ENCODE assay signal across 13 mouse cellular contexts in genomic region chr10:126028574-126029440, GRCm38 (mm10).
A peak's percentile ranks its signal among the peaks of the same experiment; 100 is the strongest.
DNase-seq lines count a peak whose midpoint lies in the region; ATAC-seq and TF ChIP-seq lines count a peak whose summit lies in the region.
"Had no signal": no experiment of that assay in that cellular context is flagged by ENCODE, and none has a peak within 500 bp of the region (broad histone marks: within the 10 kb centered on the region; RNA-seq: fewer than 3 reads in every experiment).

No protein-coding gene starts in this region.

- H3K9me3 ChIP-seq in kidney, embryonic 14.5 days (ENCODE audit: control insufficient read depth, low read length), result no peaks in the 10 kb centered on the region
- no peaks in the 10 kb centered on the region for H3K9me3 ChIP-seq in limb, embryonic 10.5 days (replicated peaks)
- H3K9me3 ChIP-seq: midbrain, embryonic 10.5 days had no signal

- no peak overlapping the region for H3K4me2 ChIP-seq in kidney, embryonic 14.5 days (replicated peaks; ENCODE audit: low read depth, low read length)

- H3K9ac ChIP-seq in kidney, embryonic 14.5 days (ENCODE audit: low read depth, low read length), result no peak overlapping the region

- no peaks in the 10 kb centered on the region for H3K27me3 ChIP-seq in kidney, embryonic 14.5 days (ENCODE audit: control insufficient read depth, insufficient read depth, low read length)
- no peaks in the 10 kb centered on the region for H3K27me3 ChIP-seq in limb, embryonic 10.5 days (ENCODE audit: low read depth, poor library complexity, severe bottlenecking)

- WGBS in kidney, embryonic 14.5 days, result 14% methylated on average over 8 of the region's 8 CpGs
- 18% methylated on average over 8 of the region's 8 CpGs for WGBS in limb, embryonic 10.5 days

- intact Hi-C loops in gastrocnemius, adult 2 months (cut with DNase I), result no loop called here

- TF ChIP-seq CTCF in gastrocnemius, adult 2 months (IDR thresholded peaks at IDR 0.05), result no peak

- no peak overlapping the region for H3K4me3 ChIP-seq in kidney, embryonic 14.5 days (ENCODE audit: low read length)
- no peak overlapping the region for H3K4me3 ChIP-seq in limb, embryonic 10.5 days
- H3K4me3 ChIP-seq in gastrocnemius, adult 2 months, result no peak overlapping the region
- H3K4me3 ChIP-seq: midbrain, embryonic 10.5 days had no signal

- no peak for DNase-seq in kidney, adult 18-20 months
- DNase-seq in ES-CJ7 (ENCODE audit: low read depth, low spot score) (peak; percentile 13), ZHBTc4 (ENCODE audit: low read depth, low spot score) (peak; percentile 10)
- DNase-seq in limb, embryonic 10.5 days (ENCODE audit: low spot score), result peak; percentile 78
- DNase-seq in frontal cortex, postnatal 36 days (ENCODE audit: low spot score in 2 of 2), result no peak
- DNase-seq in gastrocnemius, adult 2 months, result no peak
- no peak for DNase-seq in T-cell, adult 2 months (ENCODE audit: low spot score)
- DNase-seq: adrenal gland, postnatal 14 days; layer of hippocampus, postnatal 36 days; right cerebral cortex, postnatal 14 days had no signal

- H3K4me1 ChIP-seq in kidney, embryonic 14.5 days (ENCODE audit: control insufficient read depth, insufficient read depth, low read length), result 0 out of 2 replicates have a peak, but pooled peaks cover 3% of the 10 kb centered on the region
- H3K4me1 ChIP-seq in limb, embryonic 10.5 days, result peaks cover 23% of the 10 kb centered on the region
- H3K4me1 ChIP-seq: midbrain, embryonic 10.5 days had no signal

- ATAC-seq in kidney, embryonic 14.5 days (ENCODE audit: low FRiP score, low TSS enrichment), result peak; percentile 60; the same call in 1 of the 2 replicates
- ATAC-seq: inflammation-experienced regulatory T-cells, adult 6 months had no signal

- no peak overlapping the region for H3K27ac ChIP-seq in kidney, embryonic 14.5 days (ENCODE audit: low read depth, low read length)
- peak overlapping the region; percentile 44; the same call in 1 of the 2 replicates for H3K27ac ChIP-seq in limb, embryonic 10.5 days
- H3K27ac ChIP-seq in gastrocnemius, adult 2 months, result no peak overlapping the region
- H3K27ac ChIP-seq: midbrain, embryonic 10.5 days had no signal

- H3K36me3 ChIP-seq in kidney, embryonic 14.5 days (ENCODE audit: control insufficient read depth, insufficient read depth, low read length), result no peaks in the 10 kb centered on the region
- no peaks in the 10 kb centered on the region for H3K36me3 ChIP-seq in limb, embryonic 10.5 days
- H3K36me3 ChIP-seq: midbrain, embryonic 10.5 days had no signal

Comparison
In these comparisons a context has a peak if more than half of its experiments do, and no peak if none do; other contexts are left out.
1. DNase-seq: peak in ES-CJ7 (single experiment), ZHBTc4 (single experiment) and limb, embryonic 10.5 days (single experiment); none in kidney, adult 18-20 months (single experiment), frontal cortex, postnatal 36 days (0 of 2), gastrocnemius, adult 2 months (single experiment) and T-cell, adult 2 months (single experiment).